In the genomic region with DNA sequence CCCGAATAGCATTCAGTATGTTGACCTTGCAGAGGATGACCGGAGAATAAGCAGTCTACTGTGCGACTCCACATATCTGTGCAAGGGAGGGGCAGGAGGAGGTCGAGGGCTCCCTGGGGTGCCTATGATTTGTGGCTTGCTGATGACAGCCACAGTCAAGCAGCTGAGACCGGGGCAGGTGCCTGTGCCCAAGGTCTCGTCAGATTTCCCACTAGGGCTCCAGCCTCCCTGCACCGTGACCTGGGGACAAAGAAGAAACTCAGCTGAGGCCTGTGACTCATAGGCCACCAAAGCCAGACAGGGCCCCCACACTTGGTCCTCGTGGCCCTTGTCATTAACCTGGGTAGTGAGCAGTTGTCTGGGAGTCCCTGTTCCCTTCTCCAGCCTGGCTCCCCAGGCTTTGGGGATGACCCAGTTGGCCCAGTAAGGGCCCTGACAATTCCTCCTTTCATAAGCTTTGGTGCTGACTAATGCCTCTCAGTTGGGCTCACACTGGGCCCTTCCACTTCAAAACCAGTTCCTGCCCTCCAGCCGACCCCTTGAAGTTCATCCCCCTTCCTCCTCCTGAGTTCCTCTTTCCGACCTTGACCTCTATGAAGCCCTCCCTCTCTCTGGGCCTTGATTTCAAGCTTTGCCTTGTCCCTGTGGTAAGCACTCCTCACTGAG, we compare ENCODE assay signal across 13 mouse cellular contexts. TPM values are rescaled to one million over a fixed set of nuclear protein-coding genes. Genes with fewer than 3 reads are reported as not detected.
DNase-seq lines count a peak whose midpoint lies in the region; ATAC-seq and TF ChIP-seq lines count a peak whose summit lies in the region.
"Had no signal": no experiment of that assay in that cellular context is flagged by ENCODE, and none has a peak within 500 bp of the region (broad histone marks: within the 10 kb centered on the region; RNA-seq: fewer than 3 reads in every experiment).

No protein-coding gene starts in this region.

- H3K36me3 ChIP-seq in lung, postnatal 0 days (ENCODE audit: insufficient read depth, low read length) = no peaks in the 10 kb centered on the region
- H3K36me3 ChIP-seq: hindbrain, embryonic 12.5 days had no signal

- 66% methylated on average over 10 of the region's 10 CpGs for WGBS in lung, postnatal 0 days

- intact Hi-C loops in heart, postnatal 25 days (cut with DNase I) = no loop called here

- H3K4me3 ChIP-seq in lung, postnatal 0 days (ENCODE audit: low read depth, low read length) = no peak overlapping the region
- H3K4me3 ChIP-seq: hindbrain, embryonic 12.5 days had no signal

- H3K4me2 ChIP-seq in lung, postnatal 0 days (replicated peaks; ENCODE audit: low read depth, low read length) = no peak overlapping the region
- H3K4me2 ChIP-seq: hindbrain, embryonic 12.5 days had no signal

- H3K9ac ChIP-seq in lung, postnatal 0 days (replicated peaks; ENCODE audit: low read depth) = no peak overlapping the region
- H3K9ac ChIP-seq: hindbrain, embryonic 12.5 days had no signal

- TF ChIP-seq EP300 in lung, postnatal 0 days (IDR thresholded peaks at IDR 0.05) = no peak

- peaks cover 17% of the 10 kb centered on the region; the same call in 1 of the 2 replicates for H3K4me1 ChIP-seq in lung, postnatal 0 days (ENCODE audit: insufficient read depth, low read depth, low read length)

- ATAC-seq in lung, postnatal 0 days = no peak
- ATAC-seq in cerebellum, adult (ENCODE audit: insufficient number of reproducible peaks, low FRiP score, low TSS enrichment) = no peak

- no peaks in the 10 kb centered on the region for H3K9me3 ChIP-seq in lung, postnatal 0 days (ENCODE audit: low read length)
- H3K9me3 ChIP-seq: hindbrain, embryonic 12.5 days had no signal

- no peaks in the 10 kb centered on the region for H3K27me3 ChIP-seq in lung, postnatal 0 days (replicated peaks; ENCODE audit: insufficient read depth, low read length)
- H3K27me3 ChIP-seq: hindbrain, embryonic 12.5 days had no signal

- TF ChIP-seq CTCF in lung, postnatal 0 days (IDR thresholded peaks at IDR 0.05) = no peak

- DNase-seq in heart, adult 18-20 months = peak; percentile 40 to 51
- DNase-seq in heart, postnatal 25 days (ENCODE audit: low spot score) = no peak
- peak; percentile 42 for DNase-seq in ES-CJ7 (ENCODE audit: low read depth, low spot score)
- peak; percentile 39 for DNase-seq in heart, adult 8-10 months (ENCODE audit: low spot score)
- peak; percentile 50 for DNase-seq in layer of hippocampus, adult 9-11 months
- DNase-seq in lung, postnatal 0 days (ENCODE audit: low spot score) = no peak
- no peak for DNase-seq in T-cell, adult 2 months (ENCODE audit: low spot score)
- DNase-seq: kidney, adult 2 months; liver; retina, postnatal 1 day; thymus, postnatal 25 days had no signal

- no peak overlapping the region for H3K27ac ChIP-seq in lung, postnatal 0 days (ENCODE audit: low read length)
- H3K27ac ChIP-seq: hindbrain, embryonic 12.5 days had no signal

RNA-seq across cellular contexts. Expression of a gene that starts 39.4 kb away (rescaled TPM):
- total RNA-seq in heart, adult 18-20 months (2021) = under 1 TPM; 0.10 TPM
- total RNA-seq in heart, postnatal 25 days (2021) = under 1 TPM; 0.17 to 0.55 TPM
- 1 to 10 TPM in 1 of 4 experiments, under 1 TPM in 3; 0.19 to 1.3 (median 0.38) TPM for total RNA-seq in heart, adult 8-10 months (2022)
- polyA plus RNA-seq in lung, postnatal 0 days (2015; fragmentation: Nextera tagmentation; extraction: Ambion mirVana) = 0.57 and 0.94 TPM in 2 replicates
- polyA plus RNA-seq: hindbrain, embryonic 12.5 days had no signal

Comparison
In these comparisons a context has a peak if more than half of its experiments do, and no peak if none do; other contexts are left out.
1. DNase-seq: peak in heart, adult 18-20 months (2 of 2), ES-CJ7 (single experiment), heart, adult 8-10 months (single experiment) and layer of hippocampus, adult 9-11 months (single experiment); none in heart, postnatal 25 days (single experiment), lung, postnatal 0 days (single experiment) and T-cell, adult 2 months (single experiment).